Mouse (Mus musculus) C2C12 (cell line): ENCODE data around the gene Lrp6. TPM values are rescaled to one million over a fixed set of nuclear protein-coding genes. Genes with fewer than 3 reads are reported as not detected.

ENCODE experiments used
- H3K27me3 ChIP-seq: one replicate; pipeline ENCODE4 v1.6.1; 2011; ENCODE audit not compliant: control insufficient read depth, insufficient read depth, insufficient read length
- H3K36me3 ChIP-seq: one replicate; pipeline ENCODE4 v1.6.1; 2011; ENCODE audit not compliant: control insufficient read depth, insufficient read depth
- H3K4me3 ChIP-seq: one replicate; pipeline ENCODE4 v1.5.1; 2011; ENCODE audit warnings: mild to moderate bottlenecking, control low read depth; ENCODE audit not compliant: poor library complexity, insufficient read depth, severe bottlenecking
- H3K79me2 ChIP-seq: one replicate; pipeline ENCODE4 v1.6.1; 2011; ENCODE audit not compliant: control insufficient read depth, insufficient read depth
- H3K79me3 ChIP-seq: one replicate; pipeline ENCODE4 v1.6.1; 2011; ENCODE audit warnings: low read depth, control low read depth
- H3ac ChIP-seq: one replicate; pipeline ENCODE3; 2011; ENCODE audit warnings: low read depth; ENCODE audit not compliant: control insufficient read depth, insufficient read length
- CEBPB ChIP-seq: IDR thresholded peaks from one replicate; pipeline ENCODE4 v1.6.1; 2011; ENCODE audit warnings: low read depth, mild to moderate bottlenecking, control low read depth, moderate library complexity
- CTCF ChIP-seq: IDR thresholded peaks from one replicate; pipeline ENCODE4 v1.5.1; 2011; ENCODE audit not compliant: control insufficient read depth, insufficient read depth, insufficient read length
- FOSL1 ChIP-seq: IDR thresholded peaks from one replicate; pipeline ENCODE4 v1.8.0; 2011; ENCODE audit warnings: mild to moderate bottlenecking, low read length; ENCODE audit not compliant: poor library complexity, insufficient read depth, severe bottlenecking
- MAX ChIP-seq: IDR thresholded peaks from one replicate; pipeline ENCODE4 v1.6.1; 2011; ENCODE audit warnings: mild to moderate bottlenecking, control low read depth
- MYOD1 ChIP-seq: IDR thresholded peaks from one replicate; pipeline ENCODE4 v1.6.1; 2011; ENCODE audit warnings: low read depth; ENCODE audit not compliant: control insufficient read depth, insufficient read length
- MYOG ChIP-seq: IDR thresholded peaks from one replicate; pipeline ENCODE4 v1.6.1; 2011; ENCODE audit not compliant: control insufficient read depth, insufficient read length; ENCODE audit errors: extremely low read depth
- USF1 ChIP-seq: IDR thresholded peaks from one replicate; pipeline ENCODE4 v1.6.1; 2011; ENCODE audit warnings: low read depth, mild to moderate bottlenecking, control low read depth, moderate library complexity
- polyA plus RNA-seq: library from polyadenylated mRNA; unstranded; fragments of >200 nt; fragmentation: generic; extraction: Trizol; gene quantifications from one replicate; pipeline ENCODE4 v1.2.1, GENCODE M21; 2012; ENCODE audit warnings: missing spikeins

Lrp6 gene
- polyA plus RNA-seq, 1 experiment: 5.9 TPM

- Histone ChIP-seq H3K4me3 (no peak overlapping the region), H3K27me3 (no peaks in the 10 kb centered on the region), H3ac (no peak overlapping the region), H3K79me2 (no peaks in the 10 kb centered on the region), H3K36me3 (no peaks in the 10 kb centered on the region), H3K79me3 (no peaks in the 10 kb centered on the region)
- TF ChIP-seq MYOD1: no peak
- peak; percentile 42 for TF ChIP-seq USF1
- peak; percentile 62 for TF ChIP-seq CTCF
Observed at GRCm38 (mm10) chr6:134606949-134607746, 40.4 kb upstream of the Lrp6 start.

GRCm38 (mm10) chr6:134606540-134606939, 39.8 kb upstream of the Lrp6 start:
- Histone ChIP-seq H3K27me3 (no peaks in the 10 kb centered on the region), H3ac (no peak overlapping the region), H3K79me2 (no peaks in the 10 kb centered on the region), H3K4me3 (no peak overlapping the region), H3K79me3 (no peaks in the 10 kb centered on the region), H3K36me3 (no peaks in the 10 kb centered on the region)
- TF ChIP-seq FOSL1 (no peak), MYOD1 (no peak)

- Histone ChIP-seq H3K27me3 (no peaks in the 10 kb centered on the region), H3K36me3 (no peaks in the 10 kb centered on the region), H3K4me3 (no peak overlapping the region), H3K79me3 (no peaks in the 10 kb centered on the region), H3ac (no peak overlapping the region), H3K79me2 (no peaks in the 10 kb centered on the region)
- TF ChIP-seq MAX (no peak), FOSL1 (no peak), MYOD1 (no peak), MYOG (no peak), CEBPB (no peak), USF1 (no peak), CTCF (no peak)
Observed at GRCm38 (mm10) chr6:134605196-134605595, 38.4 kb upstream of the Lrp6 start.

GRCm38 (mm10) chr6:134602371-134603003, 35.7 kb upstream of the Lrp6 start:
- no peak overlapping the region for H3K4me3 ChIP-seq
- no peaks in the 10 kb centered on the region for H3K27me3 ChIP-seq
- TF ChIP-seq FOSL1 (no peak), MYOG (no peak), CTCF (no peak), MYOD1 (no peak), MAX (no peak), CEBPB (no peak), USF1 (no peak)
- H3ac ChIP-seq: no peak overlapping the region
- no peaks in the 10 kb centered on the region for H3K36me3 ChIP-seq
- H3K79me2 ChIP-seq: no peaks in the 10 kb centered on the region
- no peaks in the 10 kb centered on the region for H3K79me3 ChIP-seq

GRCm38 (mm10) chr6:134601766-134602165, 35.0 kb upstream of the Lrp6 start:
- Histone ChIP-seq H3ac (no peak overlapping the region), H3K36me3 (no peaks in the 10 kb centered on the region), H3K79me2 (no peaks in the 10 kb centered on the region), H3K79me3 (no peaks in the 10 kb centered on the region), H3K4me3 (no peak overlapping the region), H3K27me3 (no peaks in the 10 kb centered on the region)
- TF ChIP-seq USF1 (no peak), CEBPB (no peak), MYOD1 (no peak), MAX (no peak), CTCF (no peak), MYOG (no peak), FOSL1 (no peak)

GRCm38 (mm10) chr6:134601130-134601529, 34.4 kb upstream of the Lrp6 start:
- no peaks in the 10 kb centered on the region for H3K36me3 ChIP-seq
- no peaks in the 10 kb centered on the region for H3K79me3 ChIP-seq
- TF ChIP-seq USF1: no peak
- H3ac ChIP-seq: no peak overlapping the region
- no peaks in the 10 kb centered on the region for H3K27me3 ChIP-seq
- H3K4me3 ChIP-seq: no peak overlapping the region
- no peaks in the 10 kb centered on the region for H3K79me2 ChIP-seq
